Mouse (Mus musculus) ovary, adult 18-20 months (tissue): ENCODE results near the gene Pspc1.

Experiments
- DNase-seq: peaks from one replicate; pipeline ENCODE4 v3.0.0; 2022; ENCODE audit warnings: low spot score, mixed read lengths

The Pspc1 gene

GRCm38 (mm10) chr14:56697836-56698235 is 80.3 kb downstream of the Pspc1 start:
- no peak for DNase-seq

DNA sequence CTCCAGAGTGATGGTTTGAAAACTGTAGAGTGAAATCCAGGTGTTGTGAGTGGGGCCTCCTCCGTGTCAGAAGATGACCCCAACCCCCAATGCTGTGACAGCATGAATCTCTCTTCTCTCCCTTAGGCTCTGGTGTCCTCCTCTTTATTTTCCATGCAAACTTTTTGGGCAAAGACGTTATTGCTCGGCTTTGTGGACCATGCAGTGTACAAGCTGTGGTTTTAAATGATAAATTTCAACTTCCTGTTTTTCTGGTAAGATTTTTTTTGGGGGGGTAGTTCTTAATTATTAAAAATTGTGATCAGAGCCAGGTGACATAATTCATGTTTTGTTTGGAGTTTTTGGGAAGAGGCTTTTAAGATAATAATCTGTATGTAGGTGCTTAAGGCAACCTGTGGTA is 82.6 kb downstream of the Pspc1 start:
- DNase-seq, result no peak

DNA sequence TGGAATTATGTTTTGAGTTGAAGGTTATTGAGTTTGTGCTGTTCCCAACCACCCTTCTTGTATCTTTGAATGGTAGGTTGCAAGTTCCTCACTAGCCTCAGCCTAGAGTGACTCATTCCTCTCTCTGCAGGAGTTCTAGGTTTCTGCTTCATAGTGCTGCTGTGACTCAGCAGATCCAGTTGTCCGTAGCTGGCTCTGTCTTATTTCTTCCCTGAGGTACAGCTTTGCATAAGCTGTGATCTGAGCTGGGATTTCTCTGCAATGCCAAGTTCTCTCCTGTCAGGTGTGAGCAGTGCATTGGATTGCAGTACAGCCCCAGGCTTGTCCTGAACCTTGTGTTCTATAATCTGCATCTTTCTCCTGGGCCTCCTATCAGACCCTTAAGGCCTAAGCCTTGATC is 88.3 kb downstream of the Pspc1 start:
- no peak for DNase-seq

GRCm38 (mm10) chr14:56689116-56689515 is 89.0 kb downstream of the Pspc1 start:
- DNase-seq, result no peak

GRCm38 (mm10) chr14:56685426-56685825 is 92.7 kb downstream of the Pspc1 start:
- no peak for DNase-seq
